13 mouse cellular contexts compared by ENCODE assay signal in the genomic region with DNA sequence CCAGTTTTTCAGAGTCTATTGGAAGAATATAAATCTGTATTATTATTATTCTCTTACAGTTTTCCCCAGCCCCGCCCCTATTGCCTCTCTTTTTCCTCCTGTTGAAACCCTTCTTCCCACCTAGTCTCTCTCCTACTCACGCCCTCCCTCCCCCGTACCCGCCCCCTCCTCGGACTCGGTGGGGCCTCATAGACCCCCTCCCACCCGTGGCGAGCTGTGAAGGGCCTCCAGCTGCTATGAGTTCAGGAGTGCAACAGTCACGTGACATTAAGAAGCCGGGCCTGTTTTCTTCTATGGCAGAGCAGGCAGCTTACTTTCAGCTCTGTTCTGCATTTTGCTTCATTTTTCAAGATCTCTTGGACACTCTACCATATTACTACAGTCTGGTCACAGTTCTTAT.
"Had no signal": no experiment of that assay in that cellular context is flagged by ENCODE, and none has a peak within 500 bp of the region (broad histone marks: within the 10 kb centered on the region; RNA-seq: fewer than 3 reads in every experiment).

No protein-coding gene starts in this region.

- H3K36me3 ChIP-seq: kidney, embryonic 15.5 days; limb, embryonic 10.5 days; liver, embryonic 15.5 days had no signal

- H3K4me1 ChIP-seq: kidney, embryonic 15.5 days; liver, embryonic 15.5 days had no signal

- ATAC-seq: lung, postnatal 0 days had no signal

- H3K27ac ChIP-seq: kidney, embryonic 15.5 days; left cerebral cortex, adult 2 months; limb, embryonic 10.5 days; liver, embryonic 15.5 days had no signal

- H3K27me3 ChIP-seq: liver, embryonic 15.5 days had no signal

- H3K9ac ChIP-seq: kidney, embryonic 15.5 days; liver, embryonic 15.5 days had no signal

- DNase-seq: kidney, adult 18-20 months; kidney, postnatal 25 days; lung, adult 2 months; lung, postnatal 36 days; right cerebral cortex, postnatal 4 days; spleen, adult 18-20 months; thymus, postnatal 36 days had no signal

- H3K4me2 ChIP-seq: kidney, embryonic 15.5 days; liver, embryonic 11.5 days; liver, embryonic 15.5 days had no signal

- H3K9me3 ChIP-seq: kidney, embryonic 15.5 days; limb, embryonic 10.5 days; liver, embryonic 15.5 days had no signal

- H3K4me3 ChIP-seq: kidney, embryonic 15.5 days; left cerebral cortex, adult 2 months; limb, embryonic 10.5 days; liver, embryonic 15.5 days had no signal
